Mouse (Mus musculus) common myeloid progenitor, adult 5-6 weeks (primary cell): ENCODE results near the gene Gpi1. TPM values are rescaled to one million over a fixed set of nuclear protein-coding genes. Genes with fewer than 3 reads are reported as not detected.

Experiments
- ATAC-seq: replicated peaks from 2 replicates; pipeline ENCODE4 v1.8.0; 2016; ENCODE audit warnings: low read depth, mild to moderate bottlenecking, moderate TSS enrichment, inconsistent platforms; ENCODE audit not compliant: poor library complexity, severe bottlenecking
- total RNA-seq: library from RNA; stranded (forward); fragments of 200-1000, 187-1606 nt; gene quantifications from 2 replicates; pipeline ENCODE4 v1.2.3, GENCODE M21; 2017

The Gpi1 gene
- total RNA-seq: 250 and 350 TPM in 2 replicates

GRCm38 (mm10) chr7:34230116-34230515 is at the start of gene Gpi1:
Gpi1 (minus strand) TSS chr7:34230336.
- ATAC-seq: peak; percentile 59

GRCm38 (mm10) chr7:34277656-34278055 is 47.5 kb upstream of the Gpi1 start:
- ATAC-seq: no peak

- ATAC-seq: no peak
These were observed 45.9 kb upstream of the Gpi1 start for GRCm38 (mm10) chr7:34276066-34276465.

GRCm38 (mm10) chr7:34272465-34272864 is 42.3 kb upstream of the Gpi1 start:
- ATAC-seq: peak; percentile 94

- no peak for ATAC-seq
These were observed 38.3 kb upstream of the Gpi1 start for GRCm38 (mm10) chr7:34268463-34268862.

GRCm38 (mm10) chr7:34266421-34266820 is 36.3 kb upstream of the Gpi1 start:
- ATAC-seq: no peak

- ATAC-seq: peak; percentile 94
These were observed 35.8 kb upstream of the Gpi1 start for GRCm38 (mm10) chr7:34265876-34266346.

GRCm38 (mm10) chr7:34263437-34263836 is 33.3 kb upstream of the Gpi1 start:
- ATAC-seq: no peak

GRCm38 (mm10) chr7:34258407-34258806 is 28.3 kb upstream of the Gpi1 start:
- ATAC-seq: no peak

GRCm38 (mm10) chr7:34257279-34257678 is 27.1 kb upstream of the Gpi1 start:
- no peak for ATAC-seq

- no peak for ATAC-seq
These were observed 25.8 kb upstream of the Gpi1 start for GRCm38 (mm10) chr7:34255916-34256315.

- ATAC-seq: no peak
These were observed 25.0 kb upstream of the Gpi1 start for GRCm38 (mm10) chr7:34255137-34255536.

- ATAC-seq: 0 out of 2 replicates have a peak, but pooled peaks have one; percentile 62
These were observed 21.9 kb upstream of the Gpi1 start for GRCm38 (mm10) chr7:34252030-34252429.

- no peak for ATAC-seq
These were observed 20.6 kb upstream of the Gpi1 start, which contains the start of gene Gm6096 for GRCm38 (mm10) chr7:34250738-34251137. Gm6096 (plus strand) TSS chr7:34251038.

GRCm38 (mm10) chr7:34246870-34247499 is 16.8 kb upstream of the Gpi1 start:
- ATAC-seq: no peak

GRCm38 (mm10) chr7:34242176-34242575 is 12.0 kb upstream of the Gpi1 start:
- ATAC-seq: no peak

- ATAC-seq: no peak
These were observed 8.0 kb upstream of the Gpi1 start for GRCm38 (mm10) chr7:34238086-34238485.

GRCm38 (mm10) chr7:34235602-34236001 is 5.5 kb upstream of the Gpi1 start:
- ATAC-seq: no peak

GRCm38 (mm10) chr7:34234610-34235561 is 4.8 kb upstream of the Gpi1 start:
- ATAC-seq: no peak

- peak; percentile 86 for ATAC-seq
These were observed 3.9 kb upstream of the Gpi1 start for GRCm38 (mm10) chr7:34233909-34234609.
